Mouse (Mus musculus) intestine, postnatal 0 days (tissue): Measurements from ENCODE around the gene Mapk13. TPM values are rescaled to one million over a fixed set of nuclear protein-coding genes. Genes with fewer than 3 reads are reported as not detected.

Source experiments
- ATAC-seq: fragments of 200-750 bp; cut with Nextera tagmentation; 2 replicates; pipeline ENCODE4 v1.8.0; 2017; ENCODE audit warnings: mild to moderate bottlenecking, moderate TSS enrichment, moderate library complexity
- H3K27ac ChIP-seq: fragments of 300-500 bp; sonication (generic); 2 replicates; pipeline ENCODE4 v1.5.1; 2014; ENCODE audit warnings: mild to moderate bottlenecking, low read depth, low read length, moderate library complexity
- H3K27me3 ChIP-seq: fragments of 300-500 bp; sonication (generic); replicated peaks from 2 replicates; pipeline ENCODE4 v1.6.1; 2014; ENCODE audit warnings: low read length, mixed read lengths; ENCODE audit not compliant: control insufficient read depth, insufficient read depth
- H3K36me3 ChIP-seq: fragments of 300-500 bp; sonication (generic); 2 replicates; pipeline ENCODE4 v1.6.1; 2014; ENCODE audit warnings: mild to moderate bottlenecking, moderate library complexity; ENCODE audit not compliant: control insufficient read depth, insufficient read depth
- H3K4me1 ChIP-seq: fragments of 300-500 bp; sonication (generic); replicated peaks from 2 replicates; pipeline ENCODE4 v1.6.1; 2014; ENCODE audit warnings: antibody characterized with exemption, low read length, mixed read lengths; ENCODE audit not compliant: control insufficient read depth, insufficient read depth
- H3K4me2 ChIP-seq: fragments of 300-500 bp; sonication (generic); replicated peaks from 2 replicates; pipeline ENCODE4 v1.6.1; 2014; ENCODE audit warnings: low read depth, mild to moderate bottlenecking, moderate library complexity
- H3K4me3 ChIP-seq: fragments of 300-500 bp; sonication (generic); 2 replicates; pipeline ENCODE4 v1.5.1; 2014; ENCODE audit warnings: low read depth, low read length
- H3K9ac ChIP-seq: fragments of 300-500 bp; sonication (generic); 2 replicates; pipeline ENCODE4 v1.6.1; 2014; ENCODE audit warnings: mild to moderate bottlenecking, low read depth, low read length
- H3K9me3 ChIP-seq: fragments of 300-500 bp; sonication (generic); 2 replicates; pipeline ENCODE4 v1.6.1; 2016; ENCODE audit warnings: mixed run types; ENCODE audit not compliant: control insufficient read depth
- CTCF ChIP-seq: sonication (generic); IDR thresholded peaks from 2 replicates; pipeline ENCODE4 v1.5.1; 2016; ENCODE audit warnings: low read depth, mild to moderate bottlenecking, control low read depth, antibody characterized with exemption, moderate library complexity
- WGBS: fragments of 180-500 bp; shearing (Covaris S2); extraction: QIAGEN DNeasy Blood & Tissue Kit; methylation state at CpG from one replicate; pipeline ENCODE4 v1.1.7; 2014; 5-methylcytosine and 5-hydroxymethylcytosine counted together
- polyA plus RNA-seq: library from polyadenylated mRNA; unstranded; fragments of >200 nt; fragmentation: Nextera tagmentation; extraction: Ambion mirVana; gene quantifications from 2 replicates; pipeline ENCODE4 v1.2.1, GENCODE M21; 2015

The Mapk13 gene
- polyA plus RNA-seq, 1 experiment from 2014 or later, result 204 TPM

DNA sequence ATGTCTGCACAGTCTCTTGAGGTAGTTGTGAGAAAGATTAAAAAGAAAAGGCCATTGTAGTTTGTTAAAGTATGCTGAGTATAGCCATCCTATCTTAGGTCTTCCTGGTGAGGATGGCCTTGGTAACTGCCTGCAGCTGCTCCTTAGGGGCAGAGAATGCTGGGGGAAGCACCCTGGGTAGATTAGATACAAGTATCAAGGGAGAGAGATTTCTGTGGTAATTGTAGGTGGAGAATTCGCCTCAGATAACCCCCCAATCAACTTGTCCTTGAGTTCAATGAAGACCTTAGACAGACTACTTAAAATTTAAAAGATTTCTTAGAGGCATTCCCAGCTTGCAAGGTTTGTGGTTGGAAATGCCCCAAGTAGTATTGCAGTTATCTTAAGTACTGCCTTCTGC is 34.2 kb downstream of the Mapk13 start:
- peaks cover 21% of the 10 kb centered on the region; the same call in 1 of the 2 replicates for H3K36me3 ChIP-seq
- no peak for ATAC-seq
- no peak overlapping the region for H3K4me2 ChIP-seq
- H3K9ac ChIP-seq, result no peak overlapping the region
- H3K4me1 ChIP-seq, result no peaks in the 10 kb centered on the region; the same call in 1 of the 2 replicates
- H3K27ac ChIP-seq, result no peak overlapping the region
- H3K27me3 ChIP-seq, result no peaks in the 10 kb centered on the region
- 68% methylated on average over 1 of the region's 1 CpGs for WGBS
- H3K9me3 ChIP-seq, result no peaks in the 10 kb centered on the region
- no peak overlapping the region for H3K4me3 ChIP-seq
- no peak for TF ChIP-seq CTCF

DNA sequence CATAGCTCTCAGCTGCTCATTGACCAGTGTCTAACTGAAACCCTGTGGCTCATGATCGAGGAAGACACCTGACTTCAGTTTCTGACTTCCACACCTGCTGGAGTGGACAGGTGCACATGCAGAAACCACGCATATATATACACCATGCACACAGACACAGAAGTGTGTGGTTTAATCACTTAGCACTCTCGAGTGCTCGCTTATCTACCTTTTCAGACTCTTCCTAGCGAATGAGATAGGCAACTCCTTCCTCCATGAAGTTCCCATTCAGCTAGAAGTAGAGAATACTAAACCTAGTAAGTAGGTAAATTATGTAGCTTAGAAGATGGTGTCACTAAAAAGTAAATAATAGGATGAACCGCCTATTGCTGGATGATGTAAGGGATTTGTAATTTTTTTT is 35.9 kb downstream of the Mapk13 start:
- H3K27me3 ChIP-seq, result no peaks in the 10 kb centered on the region
- 0 out of 2 replicates have a peak overlapping the region, but pooled peaks have one; percentile 1 for H3K4me2 ChIP-seq
- H3K27ac ChIP-seq, result no peak overlapping the region
- H3K9me3 ChIP-seq, result no peaks in the 10 kb centered on the region
- no peaks in the 10 kb centered on the region; the same call in 1 of the 2 replicates for H3K4me1 ChIP-seq
- no peak for TF ChIP-seq CTCF
- H3K9ac ChIP-seq, result no peak overlapping the region
- no peak overlapping the region for H3K4me3 ChIP-seq
- H3K36me3 ChIP-seq, result peaks cover 33% of the 10 kb centered on the region; the same call in 1 of the 2 replicates
- no peak for ATAC-seq
- 59% methylated on average over 6 of the region's 6 CpGs for WGBS

DNA sequence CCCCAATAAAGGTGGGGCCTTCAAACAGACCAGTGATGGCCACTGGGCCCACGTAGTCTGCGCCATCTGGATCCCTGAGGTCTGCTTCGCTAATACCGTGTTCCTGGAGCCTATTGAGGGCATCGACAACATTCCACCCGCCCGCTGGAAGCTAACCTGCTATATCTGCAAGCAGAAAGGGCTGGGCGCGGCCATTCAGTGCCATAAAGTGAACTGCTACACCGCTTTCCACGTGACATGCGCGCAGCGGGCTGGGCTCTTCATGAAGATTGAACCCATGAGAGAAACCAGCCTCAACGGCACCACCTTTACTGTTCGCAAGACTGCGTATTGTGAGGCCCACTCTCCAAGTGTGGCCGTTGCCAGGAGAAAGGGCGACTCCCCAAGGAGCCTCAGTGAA is 37.7 kb downstream of the Mapk13 start:
- H3K9me3 ChIP-seq, result no peaks in the 10 kb centered on the region
- peak overlapping the region; percentile 73 for H3K27ac ChIP-seq
- 53% methylated on average over 19 of the region's 19 CpGs for WGBS
- no peak for TF ChIP-seq CTCF
- peaks cover 49% of the 10 kb centered on the region for H3K36me3 ChIP-seq
- no peaks in the 10 kb centered on the region for H3K27me3 ChIP-seq
- peak overlapping the region; percentile 2; the same call in 1 of the 2 replicates for H3K4me3 ChIP-seq
- H3K4me1 ChIP-seq, result no peaks in the 10 kb centered on the region; the same call in 1 of the 2 replicates
- peak; percentile 61 for ATAC-seq
- H3K4me2 ChIP-seq, result peak overlapping the region; percentile 44
- H3K9ac ChIP-seq, result no peak overlapping the region

DNA sequence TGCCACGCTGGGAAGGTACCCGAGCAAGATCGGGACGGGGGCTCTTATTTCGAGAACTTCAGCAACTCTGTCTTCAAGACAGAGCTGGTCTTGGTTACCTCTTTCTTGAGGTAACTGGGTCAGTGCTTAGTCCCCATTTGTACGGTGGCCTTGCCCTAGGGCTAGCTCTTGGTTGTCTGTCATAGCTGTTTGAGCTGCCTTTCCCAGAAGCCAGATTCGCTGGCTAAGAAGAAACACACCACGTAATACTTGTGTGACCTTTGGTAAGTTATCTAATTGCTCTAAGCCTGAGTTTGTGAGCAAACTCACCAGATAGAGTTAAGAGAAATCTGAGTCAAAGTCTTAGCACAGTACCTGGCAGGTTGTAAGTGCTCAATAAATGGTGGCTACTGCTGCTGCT is 39.6 kb downstream of the Mapk13 start:
- Histone ChIP-seq H3K36me3 (peaks cover 49% of the 10 kb centered on the region), H3K9me3 (no peaks in the 10 kb centered on the region), H3K27me3 (no peaks in the 10 kb centered on the region), H3K4me2 (no peak overlapping the region), H3K4me3 (no peak overlapping the region), H3K9ac (no peak overlapping the region), H3K27ac (peak overlapping the region; percentile 88), H3K4me1 (no peaks in the 10 kb centered on the region; the same call in 1 of the 2 replicates)
- TF ChIP-seq CTCF, result no peak
- ATAC-seq, result peak; percentile 37
- 75% methylated on average over 8 of the region's 8 CpGs for WGBS

DNA sequence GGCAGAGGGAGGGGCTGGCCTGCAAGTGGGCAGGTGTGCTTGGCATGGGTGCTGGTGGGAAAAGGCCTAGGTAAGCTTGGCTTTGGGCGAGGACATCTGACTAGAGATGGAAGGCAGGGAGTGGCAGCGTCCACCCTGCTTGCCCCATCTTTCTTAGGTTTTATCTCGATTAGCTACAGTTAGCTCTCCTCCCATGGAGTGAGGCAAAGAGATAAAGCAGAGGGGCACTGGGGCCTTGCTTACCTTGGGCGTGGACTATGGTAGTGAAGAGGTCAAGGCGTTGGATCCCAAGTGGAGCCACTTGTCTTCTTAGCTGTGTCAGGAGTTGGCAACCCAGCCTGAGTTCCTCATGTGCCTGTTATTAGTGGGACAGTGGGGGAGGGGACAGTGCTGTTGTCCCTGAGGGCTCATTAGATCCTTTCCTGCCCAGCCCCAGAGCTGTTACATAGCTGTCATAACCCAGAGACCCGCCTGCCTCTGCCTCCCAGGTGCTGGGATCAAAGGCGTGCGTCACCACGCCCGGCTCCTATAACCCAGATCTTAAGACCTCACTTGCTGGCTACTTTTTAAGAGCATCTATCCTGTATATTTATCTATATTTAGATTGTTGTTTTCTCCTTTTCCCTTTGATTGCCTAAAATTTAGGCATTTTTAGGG is 40.2 kb downstream of the Mapk13 start:
- Histone ChIP-seq H3K27ac (peak overlapping the region; percentile 88), H3K27me3 (no peaks in the 10 kb centered on the region)

DNA sequence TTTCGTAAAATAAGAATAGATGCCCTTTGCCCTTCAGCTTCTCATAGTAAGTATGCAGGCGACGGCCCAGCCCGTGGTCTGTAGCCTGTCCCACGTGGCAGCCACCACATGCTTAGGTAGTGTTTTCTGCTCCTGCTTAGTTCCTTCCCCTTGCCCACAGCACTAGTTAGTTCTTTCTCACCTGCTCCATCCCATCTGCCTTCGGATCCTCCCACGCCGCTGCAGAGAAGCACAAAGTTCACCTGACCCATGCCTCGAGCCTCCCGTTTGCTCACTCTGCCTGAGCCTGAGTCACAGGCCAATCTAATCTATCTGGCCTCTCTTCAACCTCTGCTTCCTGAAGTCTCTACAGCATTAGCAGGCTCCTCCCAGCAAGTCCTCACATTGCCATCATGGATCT is 43.2 kb downstream of the Mapk13 start:
- 43% methylated on average over 10 of the region's 10 CpGs for WGBS
- no peak overlapping the region for H3K9ac ChIP-seq
- H3K4me1 ChIP-seq, result peaks cover 3% of the 10 kb centered on the region; the same call in 1 of the 2 replicates
- H3K27ac ChIP-seq, result peak overlapping the region; percentile 68
- H3K4me2 ChIP-seq, result no peak overlapping the region
- ATAC-seq, result peak; percentile 78
- TF ChIP-seq CTCF, result no peak
- no peaks in the 10 kb centered on the region for H3K27me3 ChIP-seq
- H3K9me3 ChIP-seq, result no peaks in the 10 kb centered on the region
- peaks cover 57% of the 10 kb centered on the region for H3K36me3 ChIP-seq
- H3K4me3 ChIP-seq, result no peak overlapping the region

More for the DNA sequence above, 40.2 kb downstream of the Mapk13 start:
- peak; percentile 54 for ATAC-seq
- no peak overlapping the region for H3K4me2 ChIP-seq
- H3K36me3 ChIP-seq, result peaks cover 52% of the 10 kb centered on the region
- no peaks in the 10 kb centered on the region; the same call in 1 of the 2 replicates for H3K4me1 ChIP-seq
- no peak overlapping the region for H3K4me3 ChIP-seq
- no peaks in the 10 kb centered on the region for H3K9me3 ChIP-seq
- no peak for TF ChIP-seq CTCF
- H3K9ac ChIP-seq, result no peak overlapping the region
- WGBS, result 52% methylated on average over 10 of the region's 10 CpGs
